Mouse (Mus musculus): ENCODE measurements around the gene Hist1h3b.

DNA sequence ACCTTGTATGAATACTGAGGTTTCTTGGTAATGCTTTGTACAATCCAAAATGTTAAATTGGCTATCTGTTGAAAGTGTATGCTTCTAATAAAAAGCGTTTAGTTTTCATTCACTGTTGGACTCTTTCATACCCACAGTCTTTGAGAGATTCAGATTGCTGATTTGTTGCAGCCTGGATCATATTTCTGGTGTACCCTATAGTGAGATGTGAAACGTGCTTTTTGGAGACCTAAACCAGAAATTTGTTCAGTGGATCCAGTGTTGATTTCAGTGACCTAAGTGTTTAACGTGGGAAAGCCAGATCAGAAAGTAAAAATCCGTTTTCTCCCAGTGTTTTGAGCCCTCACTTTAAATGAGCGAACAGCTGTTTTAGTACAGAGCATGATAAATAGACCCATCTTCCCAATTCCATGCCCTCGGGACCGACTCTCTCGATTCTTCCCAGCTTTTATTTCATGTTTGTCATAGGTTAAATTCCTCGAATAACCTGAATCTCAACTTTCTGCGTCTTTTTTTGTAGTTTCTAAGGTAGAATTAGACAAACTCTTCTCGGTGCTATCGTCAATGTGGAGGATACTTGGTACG, 11.7 kb upstream of the Hist1h3b start:
- TF ChIP-seq CTCF (IDR thresholded peaks at IDR 0.05; ENCODE audit: borderline replicate concordance, insufficient read depth, low read length) (no peak), POLR2A (IDR thresholded peaks at IDR 0.05; ENCODE audit: low read depth, low read length) (peak; percentile 45; the same call in 1 of the 2 replicates)

All from embryonic fibroblast, embryonic 13.5 days (primary cell).